Comparison of ENCODE assay signal across 8 mouse cellular contexts in genomic region chrX:52614031-52614381, GRCm38 (mm10). TPM values are rescaled to one million over a fixed set of nuclear protein-coding genes. Genes with fewer than 3 reads are reported as not detected.
DNase-seq lines count a peak whose midpoint lies in the region; ATAC-seq and TF ChIP-seq lines count a peak whose summit lies in the region.

No protein-coding gene starts in this region.

- WGBS in heart, postnatal 0 days = 30% methylated on average over 16 of the region's 23 CpGs
- 19% methylated on average over 10 of the region's 23 CpGs for WGBS in liver, postnatal 0 days (ENCODE audit: insufficient replicate concordance)
- 13% methylated on average over 21 of the region's 23 CpGs for WGBS in stomach, embryonic 14.5 days

- peak overlapping the region; percentile 81 for H3K4me3 ChIP-seq in E14TG2a.4 (replicated peaks; ENCODE audit: low read length)
- H3K4me3 ChIP-seq in heart, postnatal 0 days (ENCODE audit: low read depth, low read length) = peak overlapping the region; percentile 56
- H3K4me3 ChIP-seq in liver, postnatal 0 days (ENCODE audit: low read depth, low read length) = peak overlapping the region; percentile 39
- H3K4me3 ChIP-seq in stomach, embryonic 14.5 days (ENCODE audit: low read depth, low read length) = peak overlapping the region; percentile 56

- H3K27me3 ChIP-seq in E14TG2a.4 (ENCODE audit: insufficient read depth, low read length) = no peaks in the 10 kb centered on the region
- H3K27me3 ChIP-seq in heart, postnatal 0 days (ENCODE audit: control insufficient read depth, insufficient read depth, low read length) = no peaks in the 10 kb centered on the region; the same call in 1 of the 2 replicates
- H3K27me3 ChIP-seq in liver, postnatal 0 days (ENCODE audit: insufficient read depth, low read length) = peaks cover 18% of the 10 kb centered on the region; the same call in 1 of the 2 replicates
- no peaks in the 10 kb centered on the region for H3K27me3 ChIP-seq in stomach, embryonic 14.5 days (ENCODE audit: control insufficient read depth, insufficient read depth, low read length)

- H3K4me2 ChIP-seq in heart, postnatal 0 days (ENCODE audit: low read depth, low read length) = peak overlapping the region; percentile 74
- peak overlapping the region; percentile 66 for H3K4me2 ChIP-seq in liver, postnatal 0 days (ENCODE audit: low read depth, low read length)
- peak overlapping the region; percentile 47 for H3K4me2 ChIP-seq in stomach, embryonic 14.5 days (replicated peaks; ENCODE audit: low read depth, low read length)

- peaks cover 23% of the 10 kb centered on the region for H3K4me1 ChIP-seq in E14TG2a.4 (replicated peaks; ENCODE audit: low read depth, low read length)
- H3K4me1 ChIP-seq in heart, postnatal 0 days (ENCODE audit: control insufficient read depth, insufficient read depth) = no peaks in the 10 kb centered on the region
- no peaks in the 10 kb centered on the region for H3K4me1 ChIP-seq in liver, postnatal 0 days (ENCODE audit: insufficient read depth)
- 0 out of 2 replicates have a peak, but pooled peaks cover 2% of the 10 kb centered on the region for H3K4me1 ChIP-seq in stomach, embryonic 14.5 days (ENCODE audit: control insufficient read depth, insufficient read depth, low read length)

- TF ChIP-seq EP300 in heart, postnatal 0 days (IDR thresholded peaks at IDR 0.05; ENCODE audit: low read depth) = no peak
- no peak for TF ChIP-seq EP300 in liver, postnatal 0 days (IDR thresholded peaks at IDR 0.05; ENCODE audit: low read depth)

- peak; percentile 4 for DNase-seq in heart, adult 8-10 months (ENCODE audit: low spot score)
- no peak for DNase-seq in heart, postnatal 25 days (ENCODE audit: low spot score)
- DNase-seq in embryo, embryonic 11 days = peak; percentile 85
- DNase-seq in heart, postnatal 0 days (ENCODE audit: low spot score) = peak; percentile 64
- DNase-seq in liver, postnatal 0 days = no peak
- DNase-seq in spleen, postnatal 10 days (ENCODE audit: low spot score in 2 of 2) = no peak

- H3K9ac ChIP-seq in heart, postnatal 0 days (replicated peaks; ENCODE audit: low read depth, low read length) = peak overlapping the region; percentile 48; the same call in 1 of the 2 replicates
- no peak overlapping the region for H3K9ac ChIP-seq in liver, postnatal 0 days (replicated peaks)
- H3K9ac ChIP-seq in stomach, embryonic 14.5 days (replicated peaks; ENCODE audit: low read depth, low read length) = peak overlapping the region; percentile 57; the same call in 1 of the 2 replicates

- no peaks in the 10 kb centered on the region for H3K36me3 ChIP-seq in E14TG2a.4 (ENCODE audit: insufficient read depth, low read length)
- no peaks in the 10 kb centered on the region for H3K36me3 ChIP-seq in heart, postnatal 0 days (replicated peaks; ENCODE audit: control insufficient read depth, insufficient read depth, low read length)
- H3K36me3 ChIP-seq in liver, postnatal 0 days (replicated peaks; ENCODE audit: insufficient read depth, low read length) = no peaks in the 10 kb centered on the region
- H3K36me3 ChIP-seq in stomach, embryonic 14.5 days (ENCODE audit: control insufficient read depth, insufficient read depth, low read length) = no peaks in the 10 kb centered on the region

- peak overlapping the region; percentile 55; the same call in 1 of the 2 replicates for H3K27ac ChIP-seq in heart, postnatal 0 days (ENCODE audit: low read depth)
- H3K27ac ChIP-seq in liver, postnatal 0 days (ENCODE audit: low read depth) = no peak overlapping the region
- H3K27ac ChIP-seq in stomach, embryonic 14.5 days (ENCODE audit: low read length) = peak overlapping the region; percentile 85

- H3K9me3 ChIP-seq in E14TG2a.4 (ENCODE audit: low read length) = no peaks in the 10 kb centered on the region
- no peaks in the 10 kb centered on the region for H3K9me3 ChIP-seq in heart, postnatal 0 days (replicated peaks; ENCODE audit: control insufficient read depth, low read length)
- no peaks in the 10 kb centered on the region for H3K9me3 ChIP-seq in liver, postnatal 0 days (ENCODE audit: low read length)
- H3K9me3 ChIP-seq in stomach, embryonic 14.5 days (ENCODE audit: control insufficient read depth, low read depth, low read length) = no peaks in the 10 kb centered on the region

- intact Hi-C loops in heart, postnatal 25 days (cut with DNase I) = no loop called here

- ATAC-seq in heart, postnatal 0 days (ENCODE audit: insufficient read depth, low read depth) = peak; percentile 89
- ATAC-seq in liver, postnatal 0 days = peak; percentile 93
- peak; percentile 91 for ATAC-seq in stomach, embryonic 14.5 days (ENCODE audit: insufficient number of reproducible peaks, insufficient read depth, low FRiP score, low read depth)

- TF ChIP-seq CTCF in E14TG2a.4 (conservative IDR thresholded peaks at IDR 0.05; ENCODE audit: low read length) = no peak
- no peak for TF ChIP-seq CTCF in heart, postnatal 0 days (IDR thresholded peaks at IDR 0.05; ENCODE audit: low read depth)
- TF ChIP-seq CTCF in liver, postnatal 0 days (IDR thresholded peaks at IDR 0.05; ENCODE audit: low read depth) = peak; percentile 25

RNA-seq across cellular contexts. Expression of gene Gpc3, which starts 0.3 kb away (rescaled TPM):
- 10 to 100 TPM in 3 of 4 experiments, 1 to 10 TPM in 1; 8.2 to 19.0 (median 11.4) TPM for total RNA-seq in heart, adult 8-10 months (2022)
- 10 to 100 TPM; 14.6 to 22.6 TPM for total RNA-seq in heart, postnatal 25 days (2021)
- total RNA-seq in heart, postnatal 0 days (2014; rRNA removed; ENCODE audit: low replicate concordance) = 45.1 and 64.9 TPM in 2 replicates
- 140 and 147 TPM in 2 replicates for polyA plus RNA-seq in heart, postnatal 0 days (2015; fragmentation: Nextera tagmentation; extraction: Ambion mirVana)
- 459 and 478 TPM in 2 replicates for polyA plus RNA-seq in liver, postnatal 0 days (2015; fragmentation: Nextera tagmentation; extraction: Ambion mirVana)
- 750 and 808 TPM in 2 replicates for polyA plus RNA-seq in stomach, embryonic 14.5 days (2014; fragmentation: Nextera tagmentation; extraction: Ambion mirVana)

Comparison
In these comparisons a context has a peak if more than half of its experiments do, and no peak if none do; other contexts are left out.
1. DNase-seq: peak in heart, adult 8-10 months (single experiment), embryo, embryonic 11 days (single experiment) and heart, postnatal 0 days (single experiment); none in heart, postnatal 25 days (single experiment), liver, postnatal 0 days (single experiment) and spleen, postnatal 10 days (0 of 2).
2. Peak in every context shown above with its lines, with median percentiles within 50 percentile points of each other: H3K4me3 ChIP-seq, ATAC-seq and H3K4me2 ChIP-seq.